Mouse (Mus musculus) olfactory bulb, adult 2 months (tissue): ENCODE results near the gene Brpf3. TPM values are rescaled to one million over a fixed set of nuclear protein-coding genes. Genes with fewer than 3 reads are reported as not detected.

Experiments
- H3K27ac ChIP-seq: fragments of 200-500 bp; 2 replicates; pipeline ENCODE4 v1.5.1; 2012; ENCODE audit warnings: low read depth, low read length; ENCODE audit not compliant: insufficient read depth
- H3K4me1 ChIP-seq: fragments of 200-500 bp; 2 replicates; pipeline ENCODE4 v1.6.1; 2012; ENCODE audit warnings: low read length; ENCODE audit not compliant: control insufficient read depth, insufficient read depth
- H3K4me3 ChIP-seq: fragments of 200-500 bp; 2 replicates; pipeline ENCODE4 v1.5.1; 2012; ENCODE audit warnings: mild to moderate bottlenecking, low read depth, low read length, moderate library complexity; ENCODE audit not compliant: insufficient read depth
- CTCF ChIP-seq: fragments of 200-500 bp; IDR thresholded peaks from 2 replicates; pipeline ENCODE4 v1.5.1; 2012; ENCODE audit warnings: low read depth, mild to moderate bottlenecking, low read length, moderate library complexity; ENCODE audit not compliant: insufficient read depth
- POLR2A ChIP-seq: fragments of 200-500 bp; IDR thresholded peaks from 2 replicates; pipeline ENCODE4 v1.6.1; 2012; ENCODE audit warnings: mild to moderate bottlenecking, low read depth, low read length, moderate library complexity; ENCODE audit not compliant: insufficient read depth
- WGBS: fragments of 180-500 bp; shearing (Covaris S2); methylation state at CpG from one replicate; pipeline ENCODE4 v1.1.7; 2018; 5-methylcytosine and 5-hydroxymethylcytosine counted together
- polyA plus RNA-seq: library from polyadenylated mRNA; stranded (reverse); fragments of >200 nt; gene quantifications from 2 replicates; pipeline ENCODE4 v1.2.4, GENCODE M21; 2012; ENCODE audit warnings: low replicate concordance; ENCODE audit not compliant: missing spikeins, insufficient read depth, insufficient read length

Gene Brpf3
- polyA plus RNA-seq, 1 experiment: not detected

DNA sequence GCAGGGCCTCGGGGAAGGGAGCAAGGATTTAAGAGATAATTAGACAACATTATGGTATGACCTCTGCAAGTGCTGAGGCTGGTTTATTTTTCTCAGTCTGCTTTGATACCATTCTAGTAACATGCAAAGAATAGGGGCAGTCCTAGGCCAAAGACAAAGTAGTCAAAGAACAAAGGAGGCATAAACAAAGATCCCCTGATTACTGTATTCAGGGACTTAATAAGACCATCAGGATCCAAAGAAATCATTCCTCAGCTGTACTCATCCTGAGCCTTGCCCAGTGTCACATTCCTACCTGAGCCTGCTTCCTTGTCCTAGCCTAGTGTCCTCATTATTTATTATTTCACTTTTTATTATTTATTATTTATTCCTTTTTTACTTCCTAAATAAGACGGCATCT, 19.3 kb downstream of the Brpf3 start:
- Histone ChIP-seq H3K4me1 (peaks cover 6% of the 10 kb centered on the region; the same call in 1 of the 2 replicates), H3K4me3 (no peak overlapping the region), H3K27ac (no peak overlapping the region)
- 54% methylated on average over 2 of the region's 2 CpGs for WGBS
- no peak for TF ChIP-seq POLR2A
- TF ChIP-seq CTCF: no peak

DNA sequence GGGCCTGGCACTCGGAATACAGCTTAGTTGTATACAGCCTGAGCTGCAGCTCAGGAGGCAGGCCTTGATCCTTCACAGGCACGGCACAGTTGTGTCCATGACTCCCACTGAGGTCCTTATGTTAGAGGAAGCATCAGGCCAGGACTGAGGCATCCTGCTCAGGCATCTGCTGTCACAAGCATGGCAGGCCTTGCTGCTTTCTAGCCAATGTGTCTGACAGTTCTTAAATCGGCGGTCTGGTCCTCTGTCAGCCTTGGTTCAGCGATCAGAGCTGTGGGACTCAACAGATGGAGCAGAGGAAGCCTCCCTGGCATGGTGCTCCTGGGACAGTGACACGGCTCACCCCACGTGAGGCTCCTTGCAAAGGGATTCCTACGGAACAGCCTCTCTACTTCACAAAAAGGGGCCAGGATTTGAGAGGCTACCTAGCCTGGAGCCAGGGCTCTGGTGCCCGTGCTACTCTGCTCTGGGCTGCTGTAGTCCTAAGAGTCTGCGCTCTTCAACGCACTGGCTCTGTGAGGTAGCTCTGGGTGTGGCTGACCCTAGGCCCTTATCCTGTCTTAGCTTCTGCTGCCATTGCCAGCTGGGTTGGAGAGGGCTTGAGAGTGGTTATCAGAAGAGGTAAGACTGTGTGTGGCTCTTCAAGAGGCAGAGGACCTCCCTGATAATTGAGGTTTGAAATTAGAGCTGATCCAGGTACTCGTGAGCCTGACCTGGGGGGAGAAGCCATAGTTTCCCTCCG, 22.3 kb downstream of the Brpf3 start:
- WGBS: 92% methylated on average over 13 of the region's 13 CpGs
- H3K4me1 ChIP-seq: peaks cover 6% of the 10 kb centered on the region; the same call in 1 of the 2 replicates
- TF ChIP-seq POLR2A (no peak), CTCF (no peak)
- H3K27ac ChIP-seq: no peak overlapping the region
- H3K4me3 ChIP-seq: no peak overlapping the region

DNA sequence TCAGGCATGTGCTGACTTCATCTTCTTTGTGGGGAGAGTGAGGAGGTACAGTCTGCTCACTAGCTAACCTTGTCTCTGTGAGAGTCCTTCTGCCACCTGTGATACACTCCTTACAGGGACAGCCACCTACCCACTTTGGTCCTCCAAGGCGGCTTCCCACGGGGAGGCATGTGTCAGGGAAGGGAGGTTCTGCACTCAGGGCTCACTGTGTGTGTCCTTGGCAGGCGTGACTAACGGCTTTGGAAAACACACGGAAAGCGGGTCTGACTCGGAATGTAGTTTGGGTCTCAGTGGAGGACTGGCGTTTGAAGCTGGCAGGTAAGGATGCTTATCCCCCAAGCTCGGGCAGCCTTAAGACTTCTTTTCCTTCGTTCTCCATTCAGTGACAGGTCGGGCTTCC, 22.9 kb downstream of the Brpf3 start:
- Histone ChIP-seq H3K27ac (no peak overlapping the region), H3K4me3 (no peak overlapping the region), H3K4me1 (peaks cover 6% of the 10 kb centered on the region; the same call in 1 of the 2 replicates)
- 87% methylated on average over 11 of the region's 11 CpGs for WGBS
- TF ChIP-seq CTCF: no peak
- no peak for TF ChIP-seq POLR2A

DNA sequence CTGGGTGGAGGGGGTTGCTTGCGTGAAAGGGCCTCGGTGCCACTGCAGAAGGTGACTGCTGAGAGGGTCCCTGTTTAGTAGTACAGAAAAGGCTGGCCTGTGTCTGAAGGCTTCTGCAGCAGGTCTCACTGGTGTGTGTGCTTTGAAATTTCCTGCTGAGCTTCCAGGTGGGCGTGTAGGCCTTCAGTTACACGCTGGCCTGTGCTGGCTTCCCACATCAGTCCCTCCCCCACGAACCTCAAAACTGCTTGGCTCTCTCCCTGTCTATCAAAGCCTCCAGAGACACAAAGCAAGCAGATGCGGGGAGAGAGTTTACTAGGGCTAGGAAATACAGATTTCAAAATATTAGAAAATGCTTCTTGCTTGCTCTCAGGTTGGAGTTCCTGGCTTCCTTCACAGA, 24.0 kb downstream of the Brpf3 start:
- 70% methylated on average over 6 of the region's 6 CpGs for WGBS
- H3K4me3 ChIP-seq: no peak overlapping the region
- H3K4me1 ChIP-seq: peaks cover 6% of the 10 kb centered on the region; the same call in 1 of the 2 replicates
- H3K27ac ChIP-seq: no peak overlapping the region
- TF ChIP-seq POLR2A (no peak), CTCF (no peak)

DNA sequence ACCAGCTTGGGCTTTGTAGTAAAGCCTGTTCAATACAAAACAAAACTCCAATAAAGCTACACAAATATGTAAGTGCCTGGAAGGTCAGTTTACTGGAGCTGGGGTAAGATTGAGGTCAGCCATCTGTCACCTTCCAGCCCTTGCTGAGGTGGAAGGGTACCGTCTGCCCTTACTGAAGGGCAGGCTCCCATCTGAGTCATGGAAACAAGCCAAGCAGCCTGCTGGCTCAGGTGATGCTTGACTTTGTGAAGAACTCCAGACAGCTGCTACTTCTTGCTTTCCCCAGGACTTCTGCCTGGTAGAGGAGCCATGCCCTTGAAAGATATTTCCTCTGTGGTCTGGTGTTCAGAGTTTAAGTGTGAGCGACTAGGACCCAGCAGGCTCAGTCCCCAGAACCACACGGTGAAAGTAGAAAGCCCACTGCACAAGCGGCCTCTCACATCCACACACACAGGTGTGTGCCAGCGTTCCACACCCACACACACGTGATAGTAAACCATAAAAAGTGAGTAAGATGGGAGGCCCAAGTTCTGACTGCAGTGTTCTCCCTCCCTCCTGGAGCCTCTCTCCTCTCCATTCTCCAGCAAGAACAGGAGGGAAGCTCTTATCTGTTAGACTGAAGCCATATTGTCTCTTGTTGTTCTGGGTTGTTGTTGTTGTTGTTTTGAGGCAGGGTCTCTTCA, 24.6 kb downstream of the Brpf3 start:
- no peak overlapping the region for H3K4me3 ChIP-seq
- 84% methylated on average over 6 of the region's 6 CpGs for WGBS
- H3K4me1 ChIP-seq: peaks cover 6% of the 10 kb centered on the region; the same call in 1 of the 2 replicates
- TF ChIP-seq POLR2A (no peak), CTCF (no peak)
- H3K27ac ChIP-seq: no peak overlapping the region

DNA sequence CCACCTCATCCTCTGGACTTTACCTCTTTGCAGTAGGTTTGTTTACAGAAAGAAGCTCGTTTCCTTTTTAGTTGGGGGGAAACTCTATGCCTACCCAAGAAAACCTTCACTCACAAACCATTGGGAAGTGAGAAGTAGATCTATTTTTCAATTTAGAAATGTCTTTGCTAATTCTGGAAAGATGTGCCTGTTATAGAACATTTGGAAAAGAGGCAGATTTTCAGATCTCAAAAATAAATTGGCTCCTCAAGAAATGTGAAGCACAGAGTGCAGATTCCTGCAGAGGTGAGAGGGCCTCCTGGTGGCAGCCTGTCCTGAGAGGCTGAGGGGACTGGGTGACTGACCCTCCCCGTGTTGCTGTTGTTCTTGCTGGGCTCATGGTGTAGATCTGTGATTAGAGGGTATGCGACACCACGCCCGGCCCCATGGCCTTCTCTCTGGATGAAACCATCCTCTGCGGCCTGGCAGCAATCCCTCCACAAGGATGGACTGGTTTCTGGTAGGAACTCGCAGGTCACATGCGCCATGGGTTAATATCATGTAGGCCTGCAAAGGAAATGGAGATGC, 26.9 kb downstream of the Brpf3 start:
- Histone ChIP-seq H3K27ac (no peak overlapping the region), H3K4me1 (peaks cover 6% of the 10 kb centered on the region; the same call in 1 of the 2 replicates), H3K4me3 (no peak overlapping the region)
- whole genome bisulfite sequencing: 93% methylated on average over 8 of the region's 8 CpGs
- TF ChIP-seq CTCF (no peak), POLR2A (no peak)

DNA sequence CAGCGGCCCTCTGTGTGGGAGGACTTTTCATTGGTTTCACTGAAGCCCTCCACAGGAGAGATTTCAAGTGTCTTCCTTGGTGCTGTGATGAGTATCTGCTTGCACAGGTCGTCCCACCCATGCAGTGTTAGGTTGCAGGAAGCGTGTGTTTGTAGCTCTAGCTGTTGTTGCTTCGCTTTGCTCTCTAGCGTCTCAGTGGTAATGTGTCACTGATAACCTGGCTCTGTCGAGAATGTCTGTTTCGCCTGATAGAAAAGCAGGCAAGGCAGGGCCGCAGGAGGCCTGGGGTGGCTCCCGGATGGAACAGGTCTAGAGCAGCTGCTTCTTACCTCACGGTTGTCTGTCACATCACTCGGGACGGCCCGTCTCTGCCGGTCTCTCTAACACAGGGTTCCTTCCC, 28.2 kb downstream of the Brpf3 start:
- H3K4me1 ChIP-seq: peaks cover 6% of the 10 kb centered on the region; the same call in 1 of the 2 replicates
- no peak overlapping the region for H3K4me3 ChIP-seq
- H3K27ac ChIP-seq: no peak overlapping the region
- WGBS: 89% methylated on average over 14 of the region's 14 CpGs
- TF ChIP-seq POLR2A (no peak), CTCF (no peak)

DNA sequence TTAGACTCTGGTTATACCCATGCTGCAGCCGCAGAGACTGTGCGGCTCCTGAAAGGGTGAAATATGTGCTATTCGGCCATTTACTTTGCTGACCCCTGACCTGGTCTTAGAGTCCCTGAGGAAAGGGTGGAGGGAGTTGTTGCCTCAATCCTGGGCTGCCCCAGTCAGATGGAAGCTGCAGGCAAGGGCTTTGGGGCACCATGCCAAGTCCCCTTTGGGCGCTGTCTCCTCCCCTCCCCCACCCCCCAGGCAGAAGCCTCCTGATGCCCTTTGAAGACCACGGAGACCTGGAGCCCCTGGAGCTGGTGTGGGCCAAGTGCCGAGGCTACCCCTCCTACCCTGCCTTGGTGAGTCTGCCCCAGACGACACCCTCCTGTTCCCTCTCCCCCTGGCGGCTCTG, 30.2 kb downstream of the Brpf3 start:
- TF ChIP-seq CTCF (no peak), POLR2A (no peak)
- no peak overlapping the region for H3K4me3 ChIP-seq
- H3K4me1 ChIP-seq: no peaks in the 10 kb centered on the region
- H3K27ac ChIP-seq: no peak overlapping the region
- 70% methylated on average over 8 of the region's 8 CpGs for WGBS

DNA sequence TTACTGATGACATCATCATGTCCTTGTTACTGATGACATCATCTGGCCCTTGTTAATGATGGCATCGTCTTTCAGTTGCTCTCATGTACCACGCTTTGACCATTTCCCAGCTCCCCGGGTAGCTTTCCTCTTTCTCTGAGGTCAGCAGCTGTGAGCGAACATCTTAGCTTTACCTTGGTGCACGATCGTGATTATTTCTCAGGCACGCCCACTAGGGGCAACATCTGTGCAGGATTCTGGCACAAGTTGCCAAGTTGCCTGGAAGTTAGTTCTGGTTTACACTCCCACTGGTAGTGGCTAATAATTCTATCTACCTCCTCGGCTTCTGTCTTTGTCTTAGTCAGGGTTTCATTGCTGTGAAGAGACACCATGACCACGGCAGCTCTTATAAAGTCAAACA, 31.1 kb downstream of the Brpf3 start:
- Histone ChIP-seq H3K4me3 (no peak overlapping the region), H3K4me1 (no peaks in the 10 kb centered on the region), H3K27ac (no peak overlapping the region)
- WGBS: 71% methylated on average over 9 of the region's 9 CpGs
- TF ChIP-seq POLR2A (no peak), CTCF (no peak)
